Mouse (Mus musculus): ENCODE results near the gene Lmo2.

Gene Lmo2

GRCm38 (mm10) chr2:103957649-103958546 is at the start of gene Lmo2:
Gene Lmo2 (plus strand): TSS chr2:103957986.
- in situ Hi-C loops (cut with MboI; ENCODE audit: unreplicated experiment in 2 of 2) = no loop called here

DNA sequence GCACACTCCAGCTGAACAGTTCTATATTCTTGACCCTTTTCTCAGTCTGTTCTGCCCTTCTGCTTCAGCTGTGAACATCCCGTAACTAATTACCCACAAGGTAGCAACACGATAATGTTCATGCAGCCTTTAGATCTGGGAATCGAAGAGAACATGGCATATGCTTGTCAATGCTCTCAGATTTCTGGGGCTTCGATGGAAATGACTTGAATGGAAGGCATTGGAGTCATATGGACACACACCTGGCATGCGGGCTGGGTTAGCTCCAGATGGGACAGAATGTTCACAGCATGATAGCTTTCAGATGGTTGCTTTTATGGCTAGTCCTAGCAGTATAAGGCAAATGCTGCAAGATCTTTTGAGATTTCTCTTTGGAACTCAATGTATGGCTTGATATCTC is 47.2 kb upstream of the Lmo2 start:
- in situ Hi-C loops (cut with MboI; ENCODE audit: unreplicated experiment in 2 of 2) = no loop called here

DNA sequence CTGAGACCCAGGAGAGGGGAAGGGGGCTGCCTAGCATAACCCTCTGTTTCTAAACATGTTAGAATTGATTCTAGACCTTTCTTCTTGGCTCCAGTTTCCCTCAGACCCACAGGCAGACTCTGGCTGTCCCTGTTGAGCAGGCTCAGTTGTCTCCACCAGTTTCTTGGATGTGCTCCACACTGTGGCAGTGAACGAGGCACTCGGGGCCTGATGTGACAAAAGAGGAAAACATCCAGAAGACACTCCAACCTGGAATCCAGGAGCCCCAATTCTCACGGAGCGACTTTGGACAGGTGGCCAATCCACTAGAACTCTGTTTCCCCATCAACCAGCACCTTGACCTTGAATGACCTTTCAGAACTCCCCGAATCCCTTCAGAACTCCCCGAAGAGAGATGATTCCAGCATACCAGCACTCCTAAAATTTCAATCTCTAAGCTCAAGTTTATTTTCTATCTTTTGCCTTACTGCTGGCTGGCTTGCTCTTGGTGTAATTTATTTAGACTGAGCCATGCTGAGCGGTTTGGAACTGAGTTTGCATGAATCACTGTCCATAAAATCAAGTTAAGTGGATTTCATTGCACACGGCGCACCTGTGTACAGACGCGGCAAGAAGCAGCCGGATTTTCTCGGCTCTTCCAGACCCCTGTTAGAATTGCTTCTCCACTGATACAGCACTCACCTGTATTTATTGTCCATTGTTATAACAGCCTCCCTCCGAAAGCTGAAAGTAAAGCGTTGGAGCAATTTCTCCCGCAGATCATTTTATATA is 45.1 kb upstream of the Lmo2 start:
- in situ Hi-C loops (cut with MboI; ENCODE audit: unreplicated experiment in 2 of 2) = no loop called here

DNA sequence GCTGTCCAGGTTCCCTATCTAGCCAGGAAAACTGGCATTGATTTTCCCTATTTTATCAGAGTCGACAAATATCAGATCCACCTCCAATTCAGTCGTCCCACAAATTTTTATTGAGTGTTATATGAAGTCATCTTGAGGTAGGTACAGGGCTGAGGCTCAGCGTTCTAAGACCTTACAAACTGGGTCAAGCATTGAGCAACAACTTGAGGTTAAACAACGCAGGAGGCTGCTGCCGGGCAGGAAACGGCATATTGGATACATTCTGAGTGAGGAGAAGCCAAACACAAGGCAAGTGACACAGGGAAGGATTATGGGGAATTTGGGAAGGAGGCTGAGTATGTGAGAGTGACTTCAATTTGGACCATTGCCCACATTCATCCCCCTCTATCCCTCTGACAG is 44.5 kb upstream of the Lmo2 start:
- in situ Hi-C loops (cut with MboI; ENCODE audit: unreplicated experiment in 2 of 2) = no loop called here

DNA sequence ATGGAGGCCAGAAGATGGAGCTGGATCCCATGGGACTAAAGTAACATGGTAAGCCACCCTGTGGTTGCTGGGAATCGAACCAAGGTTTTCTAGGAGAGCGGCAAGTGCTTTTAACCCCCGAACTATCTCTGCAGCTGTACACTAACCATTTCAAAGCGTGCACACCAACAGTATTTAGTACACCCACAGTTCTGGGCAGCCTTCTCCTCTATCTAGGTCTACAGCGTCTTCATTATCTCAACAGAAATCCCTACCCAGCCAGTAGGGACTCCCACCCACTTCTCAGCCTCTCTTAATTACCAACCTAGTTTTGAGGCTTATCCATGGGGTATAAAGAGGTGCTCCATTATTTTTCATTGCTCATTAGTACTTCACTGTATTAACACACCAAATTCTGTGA is 41.7 kb upstream of the Lmo2 start:
- in situ Hi-C loops (cut with MboI; ENCODE audit: unreplicated experiment in 2 of 2) = no loop called here

DNA sequence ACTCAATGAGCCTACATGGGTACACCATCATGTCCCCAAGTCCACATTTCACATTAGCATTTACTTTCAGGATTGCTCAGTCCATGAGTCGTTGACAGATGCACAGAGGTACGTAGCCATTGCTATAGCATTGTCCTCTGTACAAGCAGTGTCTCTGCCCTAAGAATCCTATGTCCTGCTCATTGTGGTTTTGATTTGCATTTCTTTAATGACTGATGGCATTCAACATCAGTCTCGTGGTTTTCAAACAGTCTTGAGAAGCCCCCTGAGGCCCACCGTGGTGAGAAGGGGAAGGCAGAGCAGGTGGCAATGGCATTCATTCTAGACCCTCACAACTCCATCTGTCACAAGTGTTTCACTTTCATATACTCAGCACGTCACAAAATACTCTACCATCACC is 40.4 kb upstream of the Lmo2 start:
- in situ Hi-C loops (cut with MboI; ENCODE audit: unreplicated experiment in 2 of 2) = no loop called here

DNA sequence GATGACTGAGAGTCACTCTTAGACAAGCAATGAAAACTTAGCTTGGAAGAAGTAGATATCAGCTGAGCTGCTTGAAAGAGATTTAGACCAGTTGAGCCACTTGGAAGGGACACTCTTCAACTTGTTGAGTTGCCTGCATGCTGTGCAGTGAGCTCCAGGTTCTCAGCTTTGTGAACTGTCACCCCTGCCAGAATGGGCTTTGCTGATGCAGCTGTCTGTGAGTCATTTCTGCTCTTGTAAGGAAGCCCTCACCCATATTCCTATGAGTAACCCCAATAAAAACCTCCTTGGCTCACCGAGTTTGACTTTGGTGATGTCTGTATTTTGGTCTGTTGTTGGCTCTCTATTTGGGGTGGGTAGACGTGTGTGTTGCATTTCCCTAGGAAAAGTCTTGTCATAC is 39.4 kb upstream of the Lmo2 start:
- in situ Hi-C loops (cut with MboI; ENCODE audit: unreplicated experiment in 2 of 2) = no loop called here

- in situ Hi-C loops (cut with MboI; ENCODE audit: unreplicated experiment in 2 of 2) = no loop called here
Measured at GRCm38 (mm10) chr2:103919488-103919887, 38.3 kb upstream of the Lmo2 start.

DNA sequence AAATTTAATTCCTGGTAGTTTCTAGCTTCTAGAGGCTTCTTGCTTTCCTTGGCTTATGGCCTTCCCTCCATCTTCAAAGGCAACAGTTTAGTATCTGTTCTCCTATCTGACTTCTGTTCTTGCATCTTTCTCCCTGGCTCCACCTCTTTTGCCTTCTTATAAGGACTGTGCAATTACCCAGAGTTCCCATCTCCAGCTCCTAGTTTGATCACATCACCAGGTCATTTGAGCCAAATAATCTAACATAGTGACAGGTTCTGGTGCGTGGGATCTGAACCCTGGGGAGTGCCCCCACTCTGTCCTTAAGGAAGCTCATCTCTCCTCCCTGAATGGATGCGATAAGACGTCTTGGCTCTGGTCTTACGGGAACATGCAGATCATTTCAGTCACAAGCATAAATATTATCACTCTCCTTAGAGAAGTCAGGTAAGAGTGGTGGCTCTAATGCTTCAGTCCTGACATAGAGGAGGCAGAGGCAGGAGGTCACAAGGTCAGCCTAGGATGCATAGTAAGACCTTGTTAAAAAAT is 31.1 kb upstream of the Lmo2 start:
- in situ Hi-C loops (cut with MboI; ENCODE audit: unreplicated experiment in 2 of 2) = no loop called here

- in situ Hi-C loops (cut with MboI; ENCODE audit: unreplicated experiment in 2 of 2) = no loop called here
Measured at GRCm38 (mm10) chr2:103927610-103928145, 30.1 kb upstream of the Lmo2 start.

DNA sequence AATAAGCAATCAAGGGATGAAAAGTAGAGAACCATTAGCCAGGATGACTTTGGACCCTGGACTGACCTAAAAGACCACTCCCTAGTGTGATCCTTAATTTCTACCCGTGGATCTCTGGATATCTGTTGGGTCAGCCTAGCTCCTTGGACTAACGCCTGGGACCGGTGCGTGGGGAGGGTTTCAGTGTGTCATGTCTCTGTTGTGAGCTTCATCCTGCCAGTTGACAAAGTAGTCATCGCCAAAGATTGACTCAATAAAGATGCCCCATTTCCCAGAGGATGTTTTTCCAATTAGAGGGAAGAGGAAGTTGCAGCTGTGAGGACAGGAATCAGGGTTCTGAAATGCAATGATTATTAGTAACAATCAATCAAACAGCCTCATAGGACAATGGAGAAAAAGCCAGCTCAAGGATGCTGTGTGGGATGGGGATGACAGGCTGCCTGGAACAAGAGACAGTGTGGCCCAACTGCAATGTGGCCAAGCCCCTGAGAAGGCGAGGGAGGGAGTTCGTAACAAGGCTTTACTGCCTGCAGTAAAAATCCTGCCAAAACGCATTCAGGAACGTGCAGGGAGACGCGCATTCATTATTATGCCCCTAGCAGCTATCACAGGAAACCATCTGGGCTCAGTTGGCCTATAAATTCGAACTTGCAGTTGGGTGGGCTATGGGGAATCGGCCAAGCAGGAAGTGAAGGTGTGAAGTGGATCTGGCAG is 27.3 kb upstream of the Lmo2 start:
- in situ Hi-C loops (cut with MboI; ENCODE audit: unreplicated experiment in 2 of 2) = no loop called here

DNA sequence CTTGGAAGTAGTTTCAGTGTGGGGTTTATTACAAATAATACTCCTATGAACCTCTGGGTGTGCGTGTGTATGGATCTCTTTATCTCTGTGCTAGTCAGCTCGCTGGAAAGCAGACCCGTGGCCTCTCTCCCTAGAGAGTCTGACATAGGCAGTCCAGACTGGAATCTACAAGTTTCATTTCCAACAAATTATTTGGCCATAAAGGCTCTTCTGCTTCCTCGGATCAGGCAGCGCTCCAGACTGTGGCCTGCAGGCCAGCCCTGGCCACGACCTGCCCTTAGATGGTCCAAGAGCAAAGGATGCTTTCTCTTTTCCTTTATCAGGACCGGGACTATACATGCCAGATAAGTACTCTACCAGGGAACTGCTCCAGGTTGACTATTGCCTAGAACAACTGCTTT is 26.3 kb upstream of the Lmo2 start:
- in situ Hi-C loops (cut with MboI; ENCODE audit: unreplicated experiment in 2 of 2) = no loop called here

DNA sequence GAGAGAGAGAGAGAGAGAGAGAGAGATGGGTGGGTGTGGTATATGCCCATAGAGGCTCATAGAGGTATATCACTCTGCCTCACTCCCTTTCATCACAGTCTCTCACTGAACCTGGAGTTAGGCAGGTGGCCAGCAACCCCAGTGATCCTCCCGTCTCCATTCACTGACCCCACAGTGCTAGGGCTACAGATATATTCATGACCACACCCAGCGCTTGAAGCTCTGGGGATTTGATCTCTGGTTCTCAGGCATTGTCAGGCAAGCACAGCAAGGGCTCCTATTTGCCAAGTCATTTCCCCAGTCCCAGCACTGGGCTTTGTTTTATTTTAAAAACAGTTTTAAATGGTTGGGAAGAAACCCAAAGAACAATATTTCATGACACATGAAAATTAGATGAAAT is 25.8 kb upstream of the Lmo2 start:
- in situ Hi-C loops (cut with MboI; ENCODE audit: unreplicated experiment in 2 of 2) = no loop called here

DNA sequence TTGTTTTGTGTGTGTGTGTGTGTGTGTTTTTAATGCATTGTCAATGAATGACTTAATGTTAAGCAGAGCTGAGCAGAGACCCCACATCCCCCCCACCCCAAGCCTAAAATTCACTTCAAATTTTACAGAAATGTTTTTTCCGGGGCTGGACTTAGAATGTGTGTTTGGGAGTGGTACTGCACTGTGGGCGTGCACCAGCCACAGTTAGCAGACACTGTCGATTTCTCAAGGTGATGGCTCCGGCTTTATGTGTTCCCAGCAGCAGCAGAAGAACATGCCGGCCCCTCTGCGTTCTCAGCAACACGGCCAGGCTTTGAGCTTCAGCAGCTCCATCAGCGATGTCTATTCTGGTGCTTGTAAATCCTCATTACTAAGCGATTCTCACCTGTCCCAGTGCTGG is 25.3 kb upstream of the Lmo2 start:
- in situ Hi-C loops (cut with MboI; ENCODE audit: unreplicated experiment in 2 of 2) = no loop called here

- in situ Hi-C loops (cut with MboI; ENCODE audit: unreplicated experiment in 2 of 2) = no loop called here
Measured at GRCm38 (mm10) chr2:103934270-103934669, 23.5 kb upstream of the Lmo2 start.

DNA sequence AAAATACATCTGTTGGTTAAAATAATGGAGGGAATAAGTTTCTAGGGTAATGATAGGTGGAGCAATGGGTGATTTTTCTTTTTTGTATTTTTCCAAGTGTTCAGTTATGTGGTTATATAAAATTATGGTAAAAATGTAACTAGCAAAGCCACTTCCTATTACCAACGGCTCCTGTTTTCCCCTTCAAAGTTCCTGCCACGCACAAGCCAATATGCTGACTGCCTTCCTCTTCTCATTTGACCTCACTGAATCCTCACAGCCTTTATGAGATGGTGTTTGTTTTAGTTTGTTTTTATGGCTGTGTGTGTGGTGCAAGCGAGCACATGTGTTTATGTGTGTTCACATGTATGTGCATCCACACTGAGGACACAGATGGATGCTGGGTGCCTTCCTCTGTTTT is 23.1 kb upstream of the Lmo2 start:
- in situ Hi-C loops (cut with MboI; ENCODE audit: unreplicated experiment in 2 of 2) = no loop called here

- in situ Hi-C loops (cut with MboI; ENCODE audit: unreplicated experiment in 2 of 2) = no loop called here
Measured at GRCm38 (mm10) chr2:103935691-103936435, 21.9 kb upstream of the Lmo2 start.

DNA sequence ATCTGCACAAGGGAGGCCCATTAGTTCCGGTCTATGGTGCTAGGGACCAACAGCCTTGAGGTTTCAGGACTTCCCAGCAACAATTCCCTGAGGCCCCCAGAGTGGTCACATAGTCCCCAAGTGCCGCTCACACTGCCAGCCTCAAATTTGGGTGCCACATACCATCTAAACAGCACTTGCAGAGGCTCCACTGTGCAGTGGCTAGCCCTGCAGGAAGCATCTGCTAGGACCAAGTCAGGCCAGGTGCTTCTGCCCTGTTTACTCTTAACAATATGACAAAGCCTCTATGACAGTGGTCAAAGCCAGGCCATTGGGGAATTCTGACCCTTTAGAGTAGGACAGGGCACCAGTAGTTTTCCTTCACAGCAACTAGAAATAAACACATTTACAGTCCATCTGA is 21.1 kb upstream of the Lmo2 start:
- in situ Hi-C loops (cut with MboI; ENCODE audit: unreplicated experiment in 2 of 2) = no loop called here

GRCm38 (mm10) chr2:103937670-103938069 is 20.1 kb upstream of the Lmo2 start:
- in situ Hi-C loops (cut with MboI; ENCODE audit: unreplicated experiment in 2 of 2) = no loop called here

DNA sequence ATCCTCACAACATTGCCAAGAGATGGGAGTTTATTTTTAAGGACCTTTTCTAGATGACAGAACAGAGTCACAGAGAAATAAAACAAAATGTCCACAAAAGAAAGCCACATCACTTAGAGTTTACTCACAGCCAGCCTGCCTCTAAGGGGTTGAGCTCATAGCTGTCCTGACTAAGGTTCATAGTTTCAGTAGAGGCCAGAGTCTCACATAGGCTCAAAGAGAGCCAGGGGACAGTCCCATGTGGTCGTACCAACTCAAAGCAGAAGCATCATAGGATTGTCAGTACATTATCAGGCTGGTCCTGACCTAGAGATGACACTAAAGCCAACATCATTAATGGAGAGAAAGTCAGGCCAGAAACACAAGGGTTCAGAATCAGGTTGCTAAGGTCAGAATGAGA is 19.2 kb upstream of the Lmo2 start:
- in situ Hi-C loops (cut with MboI; ENCODE audit: unreplicated experiment in 2 of 2) = no loop called here

Data from v-Abl transformed pro-B cells (cell line).